Mouse (Mus musculus) ovary, postnatal 14 days (tissue): ENCODE measurements around the gene Tent5a.

Source experiments
- DNase-seq: peaks from one replicate; pipeline ENCODE4 v3.0.0; 2022; ENCODE audit warnings: low spot score

Gene Tent5a

GRCm38 (mm10) chr9:85312473-85312872, 14.7 kb downstream of the Tent5a start, which contains the start of gene Gm11114:
Gene Gm11114 (plus strand): TSS chr9:85312773.
- no peak for DNase-seq

GRCm38 (mm10) chr9:85303378-85303777, 23.8 kb downstream of the Tent5a start:
- DNase-seq, result no peak

- no peak for DNase-seq
Measured at GRCm38 (mm10) chr9:85302849-85303248, 24.3 kb downstream of the Tent5a start.

GRCm38 (mm10) chr9:85274114-85274513, 53.0 kb downstream of the Tent5a start:
- DNase-seq, result no peak
